Mouse (Mus musculus): ENCODE data around the gene Setd3. TPM values are rescaled to one million over a fixed set of nuclear protein-coding genes. Genes with fewer than 3 reads are reported as not detected.
A peak's percentile ranks its signal among the peaks of the same experiment; 100 is the strongest.

The Setd3 gene
- polyA plus RNA-seq, 1 experiment from 2014 or later: 114 TPM

DNA sequence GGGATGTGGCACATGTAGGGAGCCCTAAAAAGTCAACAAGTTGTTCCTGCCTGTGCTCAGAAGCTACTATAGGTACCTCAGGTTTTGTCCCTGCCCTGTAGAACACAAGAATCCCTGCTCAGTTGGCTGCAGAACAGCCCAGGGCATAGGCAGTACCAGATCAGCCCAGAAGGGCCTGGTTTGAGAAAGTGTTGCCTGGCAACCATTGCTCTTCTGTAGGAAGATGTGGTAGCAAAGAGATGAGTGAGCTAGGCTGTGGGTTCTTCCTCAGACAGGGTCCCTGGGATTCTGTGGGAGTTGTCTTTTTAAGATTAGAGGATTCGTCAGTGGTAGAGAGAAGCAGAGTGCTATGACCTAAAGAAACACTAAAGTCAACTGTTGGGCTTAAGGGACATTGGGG lies 21.0 kb upstream of the Setd3 start:
- peaks cover 94% of the 10 kb centered on the region for H3K36me3 ChIP-seq
- ATAC-seq (ENCODE audit: low FRiP score, low read depth): no peak
- no peak overlapping the region for H3K4me2 ChIP-seq (replicated peaks)
- no peaks in the 10 kb centered on the region for H3K27me3 ChIP-seq (replicated peaks)
- 94% methylated on average over 1 of the region's 1 CpGs for WGBS
- H3K9ac ChIP-seq: no peak overlapping the region
- H3K27ac ChIP-seq: no peak overlapping the region
- H3K4me1 ChIP-seq: 0 out of 2 replicates have a peak, but pooled peaks cover 4% of the 10 kb centered on the region
- no peaks in the 10 kb centered on the region for H3K9me3 ChIP-seq
- no peak overlapping the region for H3K4me3 ChIP-seq

GRCm38 (mm10) chr12:108198447-108198846 lies 19.3 kb upstream of the Setd3 start:
- Histone ChIP-seq H3K4me3 (no peak overlapping the region), H3K27ac (no peak overlapping the region), H3K27me3 (replicated peaks) (no peaks in the 10 kb centered on the region), H3K9ac (no peak overlapping the region), H3K4me2 (replicated peaks) (no peak overlapping the region), H3K9me3 (no peaks in the 10 kb centered on the region), H3K36me3 (peaks cover 99% of the 10 kb centered on the region), H3K4me1 (no peaks in the 10 kb centered on the region)
- no peak for ATAC-seq (ENCODE audit: low FRiP score, low read depth)
- WGBS: 85% methylated on average over 4 of the region's 4 CpGs

DNA sequence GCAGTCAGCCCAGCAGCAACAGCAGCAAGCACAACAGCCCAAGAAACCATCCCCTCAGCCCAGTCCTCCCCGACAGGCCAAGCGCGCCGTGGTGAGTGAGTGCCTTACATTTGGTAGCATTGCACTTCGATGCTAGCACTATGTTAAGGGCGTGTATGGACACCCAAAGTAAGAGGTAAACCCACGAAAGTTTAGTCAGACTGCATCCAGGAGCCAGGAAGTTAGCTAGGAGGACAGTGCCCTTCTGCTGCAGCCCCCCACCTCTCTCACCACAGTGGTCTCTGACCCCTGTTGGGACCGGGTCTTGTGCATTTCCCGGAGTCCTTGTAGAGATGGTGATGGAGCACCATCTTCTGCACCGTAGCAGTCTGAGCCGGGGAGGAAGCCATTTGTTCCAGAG lies 16.6 kb upstream of the Setd3 start:
- Histone ChIP-seq H3K4me3 (no peak overlapping the region), H3K9ac (no peak overlapping the region), H3K4me1 (no peaks in the 10 kb centered on the region), H3K4me2 (replicated peaks) (no peak overlapping the region), H3K36me3 (peaks cover 97% of the 10 kb centered on the region), H3K27me3 (replicated peaks) (no peaks in the 10 kb centered on the region), H3K27ac (no peak overlapping the region), H3K9me3 (no peaks in the 10 kb centered on the region)
- ATAC-seq (ENCODE audit: low FRiP score, low read depth): no peak
- 94% methylated on average over 11 of the region's 11 CpGs for WGBS

DNA sequence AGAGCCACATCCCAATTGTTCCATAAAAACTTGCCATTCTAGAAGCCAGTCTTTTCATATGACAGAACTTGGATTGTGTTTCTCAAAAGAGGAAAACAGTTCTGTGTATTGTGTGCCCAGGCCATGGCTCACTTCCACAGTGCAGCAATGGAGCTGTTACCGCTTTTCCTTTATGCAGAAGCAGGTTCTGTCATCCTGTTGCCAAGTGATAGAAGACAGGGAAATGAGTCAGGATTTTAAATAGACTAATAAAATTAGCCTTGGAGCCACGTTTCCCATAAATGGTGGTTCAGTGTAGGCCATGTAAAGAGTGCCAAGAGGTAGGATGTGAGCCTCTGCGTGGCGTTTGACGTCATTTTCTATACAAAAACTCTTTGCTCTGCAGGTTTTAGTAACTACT lies 14.8 kb upstream of the Setd3 start:
- WGBS: 94% methylated on average over 5 of the region's 5 CpGs
- Histone ChIP-seq H3K9ac (no peak overlapping the region), H3K4me3 (no peak overlapping the region), H3K4me1 (no peaks in the 10 kb centered on the region), H3K27me3 (replicated peaks) (no peaks in the 10 kb centered on the region), H3K9me3 (no peaks in the 10 kb centered on the region), H3K27ac (no peak overlapping the region), H3K4me2 (replicated peaks) (no peak overlapping the region), H3K36me3 (peaks cover 95% of the 10 kb centered on the region)
- no peak for ATAC-seq (ENCODE audit: low FRiP score, low read depth)

- no peaks in the 10 kb centered on the region for H3K9me3 ChIP-seq
- no peak overlapping the region for H3K27ac ChIP-seq
- H3K27me3 ChIP-seq (replicated peaks): no peaks in the 10 kb centered on the region
- H3K4me1 ChIP-seq: no peaks in the 10 kb centered on the region
- no peak overlapping the region for H3K4me3 ChIP-seq
- WGBS: 91% methylated on average over 6 of the region's 6 CpGs
- H3K36me3 ChIP-seq: peaks cover 71% of the 10 kb centered on the region
- H3K9ac ChIP-seq: no peak overlapping the region
- H3K4me2 ChIP-seq (replicated peaks): no peak overlapping the region
- no peak for ATAC-seq (ENCODE audit: low FRiP score, low read depth)
These were observed 8.5 kb upstream of the Setd3 start for GRCm38 (mm10) chr12:108187541-108188091.

DNA sequence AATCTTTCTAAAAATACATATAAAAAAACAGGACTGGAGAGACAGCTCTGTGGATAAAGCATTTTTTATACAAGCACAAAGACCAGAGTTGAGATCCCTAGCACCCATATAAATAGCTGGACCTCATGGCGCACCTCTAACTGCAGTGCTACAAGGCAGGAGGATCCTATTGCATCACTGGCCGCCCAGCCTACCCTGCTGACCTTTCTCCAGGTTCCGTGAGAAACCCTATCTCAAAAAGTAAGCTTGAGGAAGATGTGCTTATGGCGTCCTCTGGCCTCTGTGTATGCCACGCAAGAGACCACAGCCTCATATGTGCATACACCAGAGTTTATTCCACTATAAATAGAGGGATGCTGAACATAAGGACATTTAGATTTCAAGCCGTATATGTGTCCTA lies 2.6 kb upstream of the Setd3 start:
- Histone ChIP-seq H3K4me2 (replicated peaks) (no peak overlapping the region), H3K27ac (no peak overlapping the region), H3K9ac (no peak overlapping the region), H3K9me3 (no peaks in the 10 kb centered on the region), H3K4me3 (no peak overlapping the region), H3K27me3 (replicated peaks) (no peaks in the 10 kb centered on the region), H3K4me1 (peaks cover 23% of the 10 kb centered on the region), H3K36me3 (peaks cover 28% of the 10 kb centered on the region)
- no peak for ATAC-seq (ENCODE audit: low FRiP score, low read depth)
- WGBS: 96% methylated on average over 6 of the region's 6 CpGs

- H3K36me3 ChIP-seq: peaks cover 18% of the 10 kb centered on the region; the same call in 1 of the 2 replicates
- peak within 1 kb of the TSS; percentile 89 for H3K4me2 ChIP-seq (replicated peaks)
- H3K4me1 ChIP-seq: peaks cover 30% of the 10 kb centered on the region
- peak within 1 kb of the TSS; percentile 59 for H3K27ac ChIP-seq
- H3K9ac ChIP-seq: peak within 1 kb of the TSS; percentile 94
- WGBS: under 1% methylated on average over 82 of the region's 82 CpGs
- peak within 1 kb of the TSS; percentile 99 for H3K4me3 ChIP-seq
- peak; percentile 99 for ATAC-seq (ENCODE audit: low FRiP score, low read depth)
- no peaks in the 10 kb centered on the region for H3K9me3 ChIP-seq
- H3K27me3 ChIP-seq (replicated peaks): no peaks in the 10 kb centered on the region
These were observed 480 bp upstream of the Setd3 start, which contains the start of gene Ccnk for GRCm38 (mm10) chr12:108179321-108180266. Gene Ccnk (plus strand): TSS chr12:108179579.

DNA sequence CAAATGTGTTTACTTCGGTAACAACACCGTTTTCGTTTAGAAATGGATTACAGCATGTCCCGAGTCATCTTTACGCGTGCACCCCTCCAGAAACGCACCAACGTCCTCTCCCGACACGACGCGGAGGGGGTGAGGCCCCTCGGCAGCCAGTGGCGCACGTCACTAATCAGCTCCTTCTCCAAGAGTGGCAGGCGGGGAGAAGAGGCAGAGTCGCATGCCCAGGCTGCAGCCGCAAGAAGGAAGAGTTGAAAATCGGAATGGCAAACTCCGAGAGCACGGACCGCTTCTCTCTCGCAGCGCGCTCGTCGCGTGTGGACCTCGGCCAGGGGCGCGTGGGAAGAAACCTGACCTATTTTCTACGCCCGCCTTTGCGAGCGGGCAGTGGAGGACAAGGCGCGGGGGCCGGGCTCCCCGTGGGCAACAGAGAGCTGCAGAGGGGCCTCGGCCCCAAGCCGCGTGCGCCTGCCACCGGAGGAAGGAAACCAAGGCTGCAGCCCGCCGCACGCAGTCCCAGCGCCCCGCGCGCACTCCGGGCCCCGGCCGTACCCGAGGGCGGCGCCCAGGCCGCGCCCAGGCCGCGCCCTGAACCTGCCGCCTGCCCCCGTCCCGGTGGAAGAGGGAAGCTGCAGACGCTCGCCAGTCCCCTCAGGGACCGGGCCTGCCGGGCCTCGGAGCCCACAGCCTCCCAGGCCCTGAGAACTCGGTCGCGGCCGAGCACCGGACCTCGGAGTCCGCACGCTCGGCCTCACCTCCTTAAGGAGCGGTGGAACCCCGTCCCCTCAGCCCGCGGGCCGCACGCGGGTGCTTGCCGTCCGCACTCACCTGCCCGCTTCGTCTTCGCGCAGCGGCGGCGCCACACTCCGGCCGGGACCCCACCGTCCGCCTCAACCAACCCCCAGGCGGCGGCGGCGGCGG lies 526 bp downstream of the Setd3 start:
- H3K36me3 ChIP-seq: peaks cover 13% of the 10 kb centered on the region; the same call in 1 of the 2 replicates
- H3K27me3 ChIP-seq (replicated peaks): no peaks in the 10 kb centered on the region
- H3K4me3 ChIP-seq: peak overlapping the region; percentile 99
- peak; percentile 59 for ATAC-seq (ENCODE audit: low FRiP score, low read depth)
- under 1% methylated on average over 103 of the region's 103 CpGs for WGBS
- H3K4me2 ChIP-seq (replicated peaks): peak overlapping the region; percentile 89
- peaks cover 30% of the 10 kb centered on the region for H3K4me1 ChIP-seq
- H3K9ac ChIP-seq: peak overlapping the region; percentile 94
- peak overlapping the region; percentile 59 for H3K27ac ChIP-seq
- H3K9me3 ChIP-seq: no peaks in the 10 kb centered on the region

- Histone ChIP-seq H3K4me1 (peaks cover 32% of the 10 kb centered on the region), H3K36me3 (no peaks in the 10 kb centered on the region), H3K9ac (no peak overlapping the region), H3K4me2 (replicated peaks) (no peak overlapping the region), H3K4me3 (no peak overlapping the region), H3K27me3 (replicated peaks) (no peaks in the 10 kb centered on the region), H3K27ac (no peak overlapping the region), H3K9me3 (no peaks in the 10 kb centered on the region)
- no peak for ATAC-seq (ENCODE audit: low FRiP score, low read depth)
- 76% methylated on average over 3 of the region's 3 CpGs for WGBS
These were observed 2.7 kb downstream of the Setd3 start for GRCm38 (mm10) chr12:108176366-108176765.

DNA sequence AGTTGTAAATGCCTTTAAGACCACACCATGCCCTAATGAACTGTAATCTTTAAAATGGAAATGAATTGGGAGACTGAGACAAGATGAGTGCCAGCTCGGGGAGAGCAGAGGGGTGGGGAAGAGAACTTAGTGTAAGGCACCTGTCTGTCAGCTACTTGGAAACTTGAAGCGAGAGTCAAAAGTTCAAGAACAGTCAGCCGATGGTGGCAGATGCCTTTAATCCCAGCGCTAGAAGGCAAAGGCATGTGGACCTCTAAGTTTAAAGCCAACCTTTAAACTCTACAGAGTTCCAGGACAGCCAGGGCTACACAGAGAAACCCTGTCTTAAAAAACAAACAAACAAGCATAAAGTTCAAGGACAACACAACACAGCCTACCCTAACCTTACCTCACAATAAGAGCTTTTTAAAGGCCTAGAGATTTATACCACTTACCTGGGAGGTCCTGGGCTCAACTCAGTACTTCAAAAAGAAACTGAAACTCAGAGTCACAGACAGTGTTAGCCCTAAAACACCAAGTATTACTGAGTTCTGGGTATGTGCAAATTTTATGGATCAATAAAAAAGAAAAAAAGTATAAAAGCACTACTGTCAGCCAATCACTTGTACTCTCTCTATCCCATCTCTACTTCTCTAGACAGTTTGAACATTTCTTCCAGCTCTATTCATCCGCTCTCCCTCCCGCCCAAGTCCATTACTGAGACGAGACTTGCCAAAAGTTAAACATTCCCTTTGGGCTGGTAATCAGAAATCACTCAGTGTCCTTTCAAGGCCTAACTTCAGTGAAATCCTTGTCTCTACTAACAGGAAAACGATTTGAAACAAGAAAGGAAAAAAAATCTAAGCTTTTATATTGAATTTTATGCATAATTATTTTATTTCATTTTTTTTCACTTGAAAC lies 4.3 kb downstream of the Setd3 start:
- no peaks in the 10 kb centered on the region for H3K9me3 ChIP-seq
- no peak overlapping the region for H3K27ac ChIP-seq
- no peak overlapping the region for H3K9ac ChIP-seq
- 74% methylated on average over 8 of the region's 8 CpGs for WGBS
- no peak overlapping the region for H3K4me3 ChIP-seq
- no peaks in the 10 kb centered on the region for H3K27me3 ChIP-seq (replicated peaks)
- no peaks in the 10 kb centered on the region for H3K36me3 ChIP-seq
- H3K4me1 ChIP-seq: peaks cover 30% of the 10 kb centered on the region
- no peak overlapping the region for H3K4me2 ChIP-seq (replicated peaks)
- ATAC-seq (ENCODE audit: low FRiP score, low read depth): no peak

GRCm38 (mm10) chr12:108172639-108173038 lies 6.5 kb downstream of the Setd3 start:
- Histone ChIP-seq H3K9ac (no peak overlapping the region), H3K36me3 (no peaks in the 10 kb centered on the region), H3K4me1 (peaks cover 21% of the 10 kb centered on the region), H3K27me3 (replicated peaks) (no peaks in the 10 kb centered on the region), H3K4me3 (no peak overlapping the region), H3K27ac (no peak overlapping the region), H3K4me2 (replicated peaks) (no peak overlapping the region), H3K9me3 (no peaks in the 10 kb centered on the region)
- WGBS: 58% methylated on average over 4 of the region's 4 CpGs
- no peak for ATAC-seq (ENCODE audit: low FRiP score, low read depth)

Data from neural tube, embryonic 12.5 days (tissue).